Mouse (Mus musculus) induced T-regulatory cell, adult 2 months (primary cell): ENCODE measurements around the gene Eif2a.

Experiments used
- DNase-seq: peaks from one replicate; pipeline ENCODE4 v3.0.0-alpha.2; 2012; ENCODE audit warnings: low read depth

Eif2a gene

GRCm38 (mm10) chr3:58525652-58526407 lies at the start of gene Eif2a, which contains the start of gene Serp1:
Gene Eif2a, plus strand, starts transcription at chr3:58525821.
Gene Serp1, minus strand, starts transcription at chr3:58525892.
- peak; percentile 99 for DNase-seq

GRCm38 (mm10) chr3:58478755-58479455 lies 46.7 kb upstream of the Eif2a start:
- DNase-seq = no peak

DNA sequence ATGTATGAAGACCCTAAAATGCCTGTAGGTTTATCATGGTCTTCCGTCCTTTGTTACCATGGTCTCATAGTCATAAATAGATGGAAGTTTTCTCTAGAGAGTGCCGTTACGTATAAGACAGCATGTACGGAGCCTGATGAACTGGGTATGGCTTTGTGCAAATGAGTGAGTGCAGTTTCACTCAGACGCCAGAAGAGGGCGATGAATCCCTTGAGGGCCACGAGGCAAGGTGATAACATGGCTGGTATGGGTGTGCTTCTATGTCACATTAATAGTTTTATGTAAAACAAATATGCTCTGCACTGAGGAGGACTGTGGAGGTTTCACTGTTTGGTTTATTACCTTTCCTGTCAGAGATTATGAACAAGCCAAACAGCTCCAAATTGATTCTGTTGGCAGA lies 39.7 kb upstream of the Eif2a start:
- DNase-seq = peak; percentile 72

DNA sequence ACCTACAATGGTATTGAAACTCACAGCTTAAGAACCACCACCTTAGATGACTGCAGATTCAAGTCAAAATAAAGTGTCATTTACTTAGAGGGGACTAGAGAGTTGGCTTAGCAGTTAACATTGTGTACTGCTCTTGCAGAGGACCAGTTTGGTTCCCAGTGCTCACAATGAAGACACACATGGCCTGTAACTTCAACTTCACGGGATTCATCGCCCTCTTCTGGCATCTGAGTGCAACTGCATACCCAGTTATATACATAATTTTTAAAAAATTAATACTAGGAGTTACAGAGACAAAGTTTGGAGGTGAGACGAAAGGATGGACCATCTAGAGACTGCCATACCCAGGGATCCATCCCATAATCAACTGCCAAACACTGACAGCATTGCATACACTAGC lies 38.5 kb upstream of the Eif2a start:
- DNase-seq = peak; percentile 36

GRCm38 (mm10) chr3:58487999-58488775 lies 37.4 kb upstream of the Eif2a start:
- peak; percentile 36 for DNase-seq

- peak; percentile 65 for DNase-seq
These were observed 34.8 kb upstream of the Eif2a start for GRCm38 (mm10) chr3:58490787-58491186.

DNA sequence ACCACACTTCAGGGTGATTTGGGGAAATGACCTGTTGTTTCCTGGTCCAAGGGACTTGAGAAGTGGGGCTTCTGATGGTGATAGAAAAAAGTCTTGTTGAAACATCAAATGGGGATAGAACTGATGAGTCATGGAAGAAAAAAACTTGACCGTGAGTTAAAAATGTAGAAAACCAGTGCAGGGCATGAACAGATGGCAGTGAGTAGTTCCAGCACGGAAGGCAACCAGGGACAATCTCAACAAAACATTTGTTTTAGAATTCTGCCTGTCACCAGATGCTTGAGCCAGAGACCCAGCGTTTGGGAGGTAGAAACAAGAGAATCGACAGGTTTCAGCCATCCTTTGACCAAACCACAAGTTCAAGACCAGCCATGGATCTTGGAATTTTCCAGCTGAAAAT lies 32.0 kb upstream of the Eif2a start:
- DNase-seq = no peak

DNA sequence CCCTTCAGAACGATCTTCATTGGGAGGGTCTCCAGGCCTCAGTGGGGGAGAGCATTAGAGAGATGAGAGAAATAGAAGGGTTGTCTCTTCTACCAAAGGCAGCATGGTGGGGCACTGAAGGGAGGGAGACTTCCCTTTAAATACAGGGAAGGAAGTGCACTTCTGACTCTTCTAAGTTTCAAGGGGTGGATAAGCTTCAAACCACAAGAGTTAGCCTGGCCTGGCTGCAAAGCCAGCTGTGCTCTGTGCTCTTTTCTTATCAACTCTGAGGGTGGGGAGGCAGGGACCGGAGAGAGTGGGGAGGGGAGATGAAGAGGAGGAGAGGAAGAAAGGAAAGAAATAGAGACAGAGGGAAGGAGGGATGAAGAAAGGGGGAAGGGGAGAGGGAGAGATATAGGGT lies 23.7 kb upstream of the Eif2a start:
- DNase-seq = no peak

DNA sequence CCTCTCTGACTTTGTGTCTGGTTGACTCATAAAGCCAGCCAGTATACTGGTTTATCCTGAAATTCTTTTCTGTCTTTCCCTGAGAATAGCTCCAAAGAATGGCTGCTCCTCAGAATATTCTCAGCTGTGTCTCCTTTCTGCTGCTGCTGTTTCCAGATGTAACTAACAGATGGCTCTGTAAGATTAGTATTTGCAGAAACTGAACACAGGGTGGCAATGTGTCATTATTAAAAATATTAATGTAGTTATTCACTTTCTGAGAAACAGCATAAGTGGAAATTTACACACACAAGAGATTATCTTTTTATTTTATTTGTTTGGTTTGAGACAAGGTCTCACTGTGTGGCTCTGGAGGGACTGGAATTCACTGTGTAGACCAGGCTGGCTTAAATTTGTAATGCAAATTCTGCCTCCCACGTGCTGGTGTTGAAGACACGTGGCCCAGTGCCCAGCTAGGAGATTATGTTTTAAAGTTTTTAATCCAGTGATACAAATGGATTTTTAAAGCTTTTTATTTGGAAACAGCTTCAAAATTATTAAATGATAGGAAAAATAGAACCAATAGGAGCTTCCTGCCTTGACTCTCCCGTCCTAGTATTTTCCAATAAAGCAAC lies 21.8 kb upstream of the Eif2a start:
- DNase-seq = no peak

- DNase-seq = no peak
These were observed 20.9 kb upstream of the Eif2a start for GRCm38 (mm10) chr3:58504676-58505075.

GRCm38 (mm10) chr3:58508020-58508750 lies 17.4 kb upstream of the Eif2a start:
- no peak for DNase-seq

DNA sequence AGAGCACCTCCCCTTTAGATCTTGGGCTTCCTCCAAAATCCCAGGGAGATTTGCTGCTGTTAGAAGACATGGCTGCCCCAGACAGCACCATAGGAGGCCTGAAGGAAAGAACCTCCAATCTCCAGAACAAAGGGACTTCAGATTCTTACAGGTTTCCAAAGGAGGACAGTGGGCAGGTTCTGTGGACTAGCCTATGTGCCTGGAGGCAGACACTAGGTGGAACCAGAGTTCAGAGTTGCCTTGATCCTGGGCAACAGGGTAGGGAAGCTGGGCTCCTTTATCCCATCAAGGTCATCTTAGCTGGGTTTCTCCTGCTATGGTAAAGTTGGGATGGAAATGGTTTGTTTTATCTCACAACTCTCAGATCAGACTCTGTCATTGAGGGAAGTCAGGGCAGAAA lies 14.0 kb upstream of the Eif2a start:
- peak; percentile 47 for DNase-seq

- DNase-seq = no peak
These were observed 12.9 kb upstream of the Eif2a start for GRCm38 (mm10) chr3:58512740-58513139.

- DNase-seq = peak; percentile 50
These were observed 12.1 kb upstream of the Eif2a start for GRCm38 (mm10) chr3:58513483-58513882.

- DNase-seq = no peak
These were observed 9.5 kb upstream of the Eif2a start for GRCm38 (mm10) chr3:58515947-58516601.

GRCm38 (mm10) chr3:58516602-58516976 lies 9.0 kb upstream of the Eif2a start:
- peak; percentile 69 for DNase-seq

GRCm38 (mm10) chr3:58517258-58517657 lies 8.4 kb upstream of the Eif2a start:
- DNase-seq = peak; percentile 79

GRCm38 (mm10) chr3:58517800-58518199 lies 7.8 kb upstream of the Eif2a start:
- DNase-seq = peak; percentile 54

GRCm38 (mm10) chr3:58518962-58519361 lies 6.7 kb upstream of the Eif2a start:
- no peak for DNase-seq

- DNase-seq = no peak
These were observed 6.1 kb upstream of the Eif2a start for GRCm38 (mm10) chr3:58519536-58519935.

DNA sequence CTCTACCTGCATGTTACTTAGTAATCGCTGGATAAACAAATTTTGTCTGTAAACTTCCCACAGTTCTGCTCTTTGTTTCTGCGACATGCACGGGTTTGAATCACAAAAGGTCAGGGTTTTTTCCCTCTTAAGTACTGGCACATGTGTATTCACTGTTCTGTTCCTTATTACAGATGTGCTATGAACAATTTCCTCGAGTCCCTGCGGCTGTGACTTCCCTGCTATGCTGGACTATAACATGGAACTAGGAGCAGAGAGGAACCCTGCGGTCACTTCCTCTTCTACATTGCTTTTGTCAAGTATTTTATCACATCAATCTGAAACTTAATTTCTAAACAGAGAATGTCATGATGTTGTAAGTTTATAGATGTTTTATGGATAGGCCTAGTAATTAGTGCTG lies 5.3 kb upstream of the Eif2a start:
- DNase-seq = no peak
